Mouse (Mus musculus): ENCODE data around the gene Hfe. TPM values are rescaled to one million over a fixed set of nuclear protein-coding genes. Genes with fewer than 3 reads are reported as not detected.

Hfe gene
- total RNA-seq, 1 experiment from 2014 or later: 3.1 TPM

DNA sequence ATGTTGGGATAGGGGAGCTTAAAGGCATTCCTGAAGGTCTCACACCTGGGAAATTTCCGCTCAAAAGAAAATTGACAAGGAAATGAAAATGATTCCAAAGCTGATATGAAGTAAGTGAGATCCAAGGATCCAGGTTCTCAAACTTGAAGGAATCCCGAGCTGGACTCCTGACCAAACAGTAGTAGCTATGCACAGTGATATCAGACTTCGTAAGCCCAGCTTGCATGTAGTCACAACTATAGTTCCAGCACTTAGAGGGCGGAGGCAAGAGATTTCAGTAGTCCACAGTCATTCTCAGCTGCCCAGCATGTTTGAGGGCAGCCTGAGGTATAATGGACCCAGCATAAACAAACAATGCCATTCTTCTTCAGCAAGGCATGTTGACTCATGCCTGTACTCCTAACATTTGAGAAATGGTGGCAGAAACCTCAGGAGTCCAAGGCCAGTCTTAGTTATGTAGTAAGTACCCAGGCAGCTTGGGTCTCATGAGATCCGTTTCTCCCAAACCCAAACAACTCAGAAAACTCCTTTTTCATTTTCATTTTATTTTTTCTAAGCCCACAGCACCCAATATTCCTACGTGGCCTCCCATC, 28.6 kb downstream of the Hfe start:
- ATAC-seq (replicated peaks in 1 of 2; ENCODE audit: insufficient read depth in 1 of 2, low FRiP score in 2 of 2, low TSS enrichment in 1 of 2, low read depth in 1 of 2, poor library complexity in 2 of 2, severe bottlenecking in 2 of 2): no peak

DNA sequence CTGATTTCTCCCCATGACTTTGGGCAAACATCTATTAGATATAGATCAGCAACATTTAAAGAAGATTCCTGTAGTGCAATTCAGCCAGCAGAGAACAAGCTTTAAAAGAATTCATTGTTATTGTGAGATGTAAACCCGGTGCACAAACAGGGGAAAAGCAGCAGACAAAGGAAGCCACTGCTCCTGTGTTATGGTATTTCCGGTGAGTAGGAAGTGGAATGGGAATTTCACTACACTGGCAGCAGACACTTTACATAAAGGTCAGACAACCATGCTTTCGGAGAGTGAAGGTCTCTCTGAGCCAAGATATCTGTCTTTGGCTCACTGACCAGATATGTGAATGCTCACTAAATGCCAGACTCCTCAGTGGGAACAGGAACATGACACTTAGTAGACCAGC, 48.1 kb downstream of the Hfe start:
- no peak for ATAC-seq (replicated peaks in 1 of 2; ENCODE audit: insufficient read depth in 1 of 2, low FRiP score in 2 of 2, low TSS enrichment in 1 of 2, low read depth in 1 of 2, poor library complexity in 2 of 2, severe bottlenecking in 2 of 2)

DNA sequence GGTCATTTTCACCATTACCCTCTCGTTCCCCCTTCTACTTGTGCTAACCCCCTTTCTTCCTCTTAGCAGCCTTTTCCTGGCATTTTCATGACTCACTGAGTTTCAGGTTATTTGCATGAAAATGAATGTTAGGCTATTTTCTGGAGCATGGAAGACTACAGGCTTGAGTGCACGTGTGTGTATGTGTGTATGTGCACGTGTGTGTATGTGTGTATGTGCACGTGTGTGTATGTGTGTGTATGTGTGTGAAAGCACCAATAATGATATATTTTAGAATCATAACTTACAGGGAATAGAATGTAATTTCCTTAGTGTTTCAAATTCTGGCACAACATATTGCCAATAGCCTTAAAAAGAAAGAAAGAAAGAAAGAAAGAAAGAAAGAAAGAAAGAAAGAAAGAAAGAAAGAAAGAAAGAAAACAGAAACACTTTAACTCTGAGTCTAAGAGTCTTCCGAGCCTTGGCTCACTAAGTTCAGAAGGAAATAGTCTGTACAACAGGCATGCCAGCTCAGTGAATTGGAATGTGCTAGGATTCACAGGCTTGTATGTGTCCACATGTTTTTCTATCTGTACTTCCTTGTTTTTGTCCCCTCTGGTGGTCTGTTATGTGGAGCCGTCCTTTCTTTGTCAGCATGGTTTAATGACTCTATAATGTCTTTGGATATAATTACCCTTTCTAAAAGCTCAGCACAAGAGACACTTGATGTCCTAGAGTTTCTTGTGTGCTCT, 50.9 kb downstream of the Hfe start:
- ATAC-seq (replicated peaks in 1 of 2; ENCODE audit: insufficient read depth in 1 of 2, low FRiP score in 2 of 2, low TSS enrichment in 1 of 2, low read depth in 1 of 2, poor library complexity in 2 of 2, severe bottlenecking in 2 of 2): no peak

Other genes with a start within 250 kb of the Hfe start
- 0.20 TPM in 1 of 2 replicates, not detected in the other for gene Btn1a1, start 245.0 kb downstream of the Hfe start, total RNA-seq (2017)
- not detected in 2 replicates for gene Btn2a2, start 222.0 kb downstream of the Hfe start, total RNA-seq (2017)
- gene Hist1h4h, start 179.8 kb downstream of the Hfe start, total RNA-seq (2017): 427 and 875 TPM in 2 replicates
- 1,050 and 1,435 TPM in 2 replicates for gene Hist1h2af, start 176.9 kb downstream of the Hfe start, total RNA-seq (2017)
- gene Hist1h3g, start 175.4 kb downstream of the Hfe start, total RNA-seq (2017): 35.1 and 72.3 TPM in 2 replicates
- gene Hist1h2bh, start 167.5 kb downstream of the Hfe start, total RNA-seq (2017): 47.7 and 59.1 TPM in 2 replicates
- gene Hist1h3f, start 166.8 kb downstream of the Hfe start, total RNA-seq (2017): 45.4 and 80.4 TPM in 2 replicates
- gene Hist1h4f, start 159.2 kb downstream of the Hfe start, total RNA-seq (2017): 943 and 1,781 TPM in 2 replicates
- gene Hist1h1d, start 157.6 kb downstream of the Hfe start, total RNA-seq (2017): 39.0 and 69.9 TPM in 2 replicates
- gene Hist1h3e, start 148.5 kb downstream of the Hfe start, total RNA-seq (2017): 153 and 296 TPM in 2 replicates
- 87.5 and 265 TPM in 2 replicates for gene Hist1h2ae, start 139.6 kb downstream of the Hfe start, total RNA-seq (2017)
- gene Hist1h2bg, start 139.5 kb downstream of the Hfe start, total RNA-seq (2017): 765 and 915 TPM in 2 replicates
- 223 and 278 TPM in 2 replicates for gene Hist1h2bf, start 136.7 kb downstream of the Hfe start, total RNA-seq (2017)
- gene Hist1h2ad, start 136.5 kb downstream of the Hfe start, total RNA-seq (2017): 346 and 539 TPM in 2 replicates
- 76.7 and 84.0 TPM in 2 replicates for gene Hist1h3d, start 135.1 kb downstream of the Hfe start, total RNA-seq (2017)
- 639 and 801 TPM in 2 replicates for gene Hist1h4d, start 129.3 kb downstream of the Hfe start, total RNA-seq (2017)
- 51.7 and 72.2 TPM in 2 replicates for gene Hist1h2be, start 89.7 kb downstream of the Hfe start, total RNA-seq (2017)
- gene Hist1h1e, start 88.3 kb downstream of the Hfe start, total RNA-seq (2017): 102 and 170 TPM in 2 replicates
- gene Hist1h2ac, start 26.9 kb downstream of the Hfe start, total RNA-seq (2017): 45.3 and 83.9 TPM in 2 replicates
- 109 and 180 TPM in 2 replicates for gene Hist1h2bc, start 26.7 kb downstream of the Hfe start, total RNA-seq (2017)
- gene Hist1h1t, start 15.0 kb downstream of the Hfe start, total RNA-seq (2017): not detected in 2 replicates
- 140 and 291 TPM in 2 replicates for gene Hist1h4c, start 12.4 kb downstream of the Hfe start, total RNA-seq (2017)
- gene Hist1h1c, start 28.0 kb upstream of the Hfe start, total RNA-seq (2017): 345 and 598 TPM in 2 replicates
- gene Hist1h3c, start 34.7 kb upstream of the Hfe start, total RNA-seq (2017): 240 and 585 TPM in 2 replicates
- gene Hist1h2bb, start 35.9 kb upstream of the Hfe start, total RNA-seq (2017): 2,012 and 2,201 TPM in 2 replicates
- gene Hist1h2ab, start 40.3 kb upstream of the Hfe start, total RNA-seq (2017): 1,198 and 1,437 TPM in 2 replicates
- gene Hist1h3b, start 41.4 kb upstream of the Hfe start, total RNA-seq (2017): 224 and 348 TPM in 2 replicates
- 208 and 415 TPM in 2 replicates for gene Hist1h4b, start 46.2 kb upstream of the Hfe start, total RNA-seq (2017)
- 237 and 336 TPM in 2 replicates for gene Hist1h4a, start 50.4 kb upstream of the Hfe start, total RNA-seq (2017)
- 207 and 294 TPM in 2 replicates for gene Hist1h3a, start 51.5 kb upstream of the Hfe start, total RNA-seq (2017)
- gene Hist1h1a, start 52.8 kb upstream of the Hfe start, total RNA-seq (2017): 1,426 and 1,487 TPM in 2 replicates
- not detected in 2 replicates for gene Trim38, start 59.1 kb upstream of the Hfe start, total RNA-seq (2017)
- not detected in 2 replicates for gene Slc17a2, start 96.1 kb upstream of the Hfe start, total RNA-seq (2017)
- not detected in 2 replicates for gene Slc17a3, start 128.6 kb upstream of the Hfe start, total RNA-seq (2017)
- not detected in 2 replicates for gene Slc17a1, start 156.9 kb upstream of the Hfe start, total RNA-seq (2017)
- gene Slc17a4, start 204.2 kb upstream of the Hfe start, total RNA-seq (2017): not detected in 2 replicates
- not detected in 2 replicates for gene Hist1h2ba, start 223.3 kb upstream of the Hfe start, total RNA-seq (2017)
- not detected in 2 replicates for gene Hist1h2aa, start 223.6 kb upstream of the Hfe start, total RNA-seq (2017)